Mouse (Mus musculus): ENCODE results near the gene Serping1.
"Not testable (repeated sequence)": the region's sequence is repeated elsewhere in the genome, so short reads cannot be mapped to it uniquely, and the experiment has no call there.

Gene Serping1

DNA sequence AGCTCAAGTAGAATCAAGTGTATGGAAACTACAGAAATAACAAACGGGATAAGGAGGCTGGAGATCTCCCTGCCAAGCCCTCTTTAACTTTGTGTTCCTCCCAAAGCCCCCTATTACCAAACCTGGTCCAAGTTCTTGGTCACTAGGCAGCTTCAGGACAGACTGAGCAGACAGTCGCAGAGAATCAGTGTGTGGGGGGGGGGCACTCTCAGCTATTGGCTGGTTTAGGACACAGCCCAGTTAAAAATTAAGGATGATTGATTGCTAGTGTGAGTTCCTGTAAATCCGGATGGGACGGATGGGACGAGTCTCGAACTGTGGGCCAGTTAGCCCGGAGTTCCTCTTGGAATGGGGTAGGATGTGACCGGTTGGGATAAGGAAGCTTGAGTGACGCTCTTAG lies at the start of gene Serping1:
Gene Serping1 (minus strand): TSS at position 204 of the 400 bp plus-strand sequence.
- no peak for DNase-seq (ENCODE audit: low spot score in 2 of 2)

DNA sequence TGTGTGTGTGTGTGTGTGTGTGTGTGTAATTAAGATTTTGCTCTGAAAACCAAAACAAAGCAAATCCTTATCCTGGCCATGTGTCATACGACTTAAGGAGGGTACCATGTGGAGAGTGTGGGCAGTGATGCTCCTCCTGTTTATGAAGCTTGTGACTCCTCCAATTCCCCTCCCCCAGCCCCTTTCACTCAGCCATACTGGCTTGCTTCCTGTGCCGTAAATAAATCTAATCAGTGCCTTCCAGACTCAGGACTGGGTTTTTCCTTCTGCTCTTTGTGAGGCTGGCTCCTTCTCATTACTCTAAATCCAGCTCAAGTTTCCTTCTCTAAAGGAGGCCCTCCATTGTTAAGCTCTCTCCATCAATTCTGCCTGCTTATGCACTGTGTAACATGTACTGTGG lies 48.0 kb upstream of the Serping1 start:
- no peak for DNase-seq (ENCODE audit: low spot score in 2 of 2)

DNA sequence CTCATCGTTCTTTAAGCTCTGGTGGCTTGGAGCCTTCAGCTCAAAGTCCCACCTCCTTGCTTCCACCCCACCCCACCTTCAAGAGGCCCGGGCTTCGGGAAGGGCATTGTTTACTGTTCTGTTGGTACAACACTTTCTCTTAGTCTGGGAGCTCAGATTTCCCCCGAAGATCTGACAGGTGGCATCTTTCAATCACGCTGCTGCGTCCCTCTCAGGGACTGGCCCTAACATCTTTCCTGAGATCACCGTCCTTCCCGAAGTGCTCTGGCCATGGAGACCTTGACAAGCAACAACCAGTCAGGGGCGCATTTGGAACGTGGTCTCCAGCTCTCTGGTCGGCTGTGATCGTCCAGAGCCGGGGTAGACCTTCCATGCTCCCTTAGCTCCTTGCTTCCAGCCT lies 47.3 kb upstream of the Serping1 start, which contains the start of gene Smtnl1:
Gene Smtnl1 (minus strand): TSS at position 101 of the 400 bp plus-strand sequence.
- no peak for DNase-seq (ENCODE audit: low spot score in 2 of 2)

DNA sequence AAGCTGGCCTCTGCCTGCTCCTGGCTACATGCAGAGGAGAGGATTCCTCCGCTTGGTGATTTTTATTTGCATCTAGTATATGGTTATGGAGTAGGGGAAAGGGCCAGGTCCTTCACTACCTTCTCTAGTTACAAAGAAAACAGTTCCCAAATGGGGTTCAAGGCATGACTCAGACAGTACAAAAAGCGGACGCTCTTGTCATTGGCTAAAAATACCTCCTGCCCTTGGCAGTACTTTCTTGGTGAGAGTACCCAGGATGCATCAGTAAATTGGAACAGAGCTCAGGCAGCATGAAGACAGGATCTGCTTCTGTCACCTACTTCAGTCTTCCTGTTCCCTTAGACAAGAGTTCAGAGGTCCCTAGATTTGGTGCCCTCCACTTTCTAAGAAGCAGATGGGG lies 44.6 kb upstream of the Serping1 start:
- DNase-seq (ENCODE audit: low spot score in 2 of 2) = peak in 1 of 2 experiments; percentile 59

DNA sequence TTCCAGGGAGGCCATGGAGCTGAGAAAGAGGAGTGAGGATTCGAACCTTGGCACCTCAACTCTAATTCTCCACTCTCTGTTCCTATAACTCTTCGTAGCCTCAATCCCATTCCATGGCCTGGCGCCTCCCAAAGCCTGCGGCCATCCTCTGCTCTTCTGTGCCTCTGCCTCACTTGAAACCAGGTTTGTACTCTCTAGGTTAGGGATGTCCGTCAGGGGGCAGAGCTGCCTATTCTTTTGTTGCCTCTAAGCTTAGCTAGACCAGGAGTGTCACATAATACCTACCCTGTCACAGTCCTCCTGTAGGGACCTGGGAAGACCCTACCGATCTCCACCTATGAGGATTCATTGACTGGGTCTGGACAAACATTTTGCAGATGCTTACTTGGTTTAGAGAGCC lies 37.4 kb upstream of the Serping1 start:
- DNase-seq (ENCODE audit: low spot score in 2 of 2) = no peak

DNA sequence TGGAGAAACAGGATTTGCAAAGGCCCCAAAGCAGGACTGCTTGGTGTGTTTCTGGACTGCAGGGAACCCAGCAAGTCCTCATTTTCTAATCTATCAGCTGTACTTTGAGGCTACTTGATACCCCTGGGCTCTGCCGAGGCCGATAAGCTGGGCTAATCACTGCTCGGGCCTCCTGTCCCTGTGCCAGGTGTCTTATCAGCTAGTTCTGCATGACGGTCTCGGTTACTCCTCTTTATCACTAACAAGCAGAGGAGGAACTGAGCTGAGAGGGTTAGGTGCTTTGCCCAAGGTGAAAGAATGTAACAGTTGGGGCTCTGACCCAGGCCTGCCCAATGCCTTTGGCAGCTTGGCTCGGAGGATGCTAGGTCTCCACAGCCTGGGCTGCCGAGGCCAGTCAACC lies 36.6 kb upstream of the Serping1 start:
- DNase-seq (ENCODE audit: low spot score in 2 of 2) = no peak

DNA sequence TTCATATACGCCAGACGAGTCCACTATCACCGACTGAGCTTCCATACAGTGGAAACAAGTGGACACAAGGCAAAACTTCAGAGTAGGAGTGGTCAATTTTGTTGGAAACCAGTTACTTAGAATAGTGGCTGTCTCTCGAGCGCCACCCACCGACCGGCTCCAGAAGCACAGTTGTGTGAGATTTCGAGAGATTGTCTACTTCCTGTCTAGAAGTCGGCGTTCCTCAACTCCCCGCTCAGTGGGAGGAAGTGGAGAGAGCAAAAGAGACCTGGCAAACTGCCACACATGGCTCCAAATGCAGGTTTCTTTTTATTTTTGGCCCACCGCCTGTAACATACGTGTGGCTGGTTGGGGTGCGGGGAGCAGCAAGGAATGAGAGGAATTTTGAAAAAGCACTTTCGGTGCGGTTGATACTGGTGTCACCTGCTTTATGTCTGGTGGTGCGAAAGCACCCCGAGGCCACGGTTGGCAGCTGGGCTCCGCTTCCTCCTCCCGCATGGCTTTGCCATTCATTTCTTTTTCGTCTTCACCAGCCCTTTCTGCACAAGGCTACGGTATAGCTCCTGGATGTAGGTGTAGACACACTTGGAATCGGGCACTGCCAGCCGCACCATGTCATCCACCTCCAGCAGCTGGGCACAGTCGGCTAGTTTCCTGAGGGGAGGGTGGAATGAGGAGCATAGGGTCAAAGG lies 35.8 kb upstream of the Serping1 start:
- DNase-seq (ENCODE audit: low spot score in 2 of 2) = peak; percentile 81 to 92

DNA sequence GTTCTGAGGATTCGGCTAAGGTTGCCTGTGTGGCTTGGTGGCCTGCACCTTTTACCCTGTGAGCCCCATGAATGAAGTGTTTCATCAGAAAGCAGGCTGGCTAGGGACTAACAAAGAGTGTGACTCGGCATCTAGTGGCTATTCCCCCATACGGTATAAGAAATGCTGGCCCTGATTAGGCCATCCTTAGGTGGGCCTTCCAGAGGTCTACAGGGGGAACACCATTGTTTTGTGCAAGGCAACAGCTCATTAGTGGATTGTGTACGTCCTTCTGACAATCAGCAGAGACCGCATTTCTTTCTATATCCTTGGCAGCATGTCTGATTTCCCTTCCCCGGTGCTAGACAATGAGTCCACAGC lies 35.3 kb upstream of the Serping1 start:
- no peak for DNase-seq (ENCODE audit: low spot score in 2 of 2)

DNA sequence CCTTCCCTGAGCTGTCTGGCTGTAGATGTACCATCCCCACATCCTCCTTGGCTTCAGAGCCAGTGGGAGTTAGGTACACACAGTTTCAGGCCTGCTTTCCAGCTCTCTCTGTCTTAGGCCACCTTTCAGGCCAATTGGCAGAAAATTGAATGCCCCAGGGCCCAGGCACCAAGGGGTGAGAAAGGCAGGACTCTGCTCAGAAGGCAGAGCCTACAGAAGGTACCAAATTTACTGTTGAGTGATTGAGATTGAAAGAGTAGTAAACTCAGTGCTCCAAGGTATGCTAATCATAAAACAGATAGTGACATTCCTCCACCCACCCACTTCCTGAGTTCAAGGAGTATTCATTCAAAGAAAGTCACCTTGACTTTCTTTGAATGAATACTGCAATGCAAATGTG lies 34.1 kb upstream of the Serping1 start:
- DNase-seq (ENCODE audit: low spot score in 2 of 2) = no peak

DNA sequence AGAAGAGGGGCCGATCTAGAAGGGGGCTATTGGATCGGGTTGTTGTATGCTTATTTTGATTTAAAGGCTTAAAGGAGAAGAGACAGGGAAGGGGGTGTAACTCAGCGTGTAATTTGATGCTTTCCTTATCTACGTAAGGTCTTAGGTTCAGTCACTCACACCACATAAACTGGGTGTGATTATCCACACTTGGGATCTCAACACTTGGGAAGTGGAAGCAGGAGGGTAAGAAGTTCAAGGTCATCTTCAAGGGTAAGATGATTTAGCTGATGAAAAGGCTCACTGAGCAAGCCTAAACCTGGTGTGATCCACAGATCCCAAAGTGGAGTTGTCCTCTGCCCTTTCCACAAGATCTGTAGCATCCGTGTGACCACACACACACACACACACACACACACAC lies 31.3 kb upstream of the Serping1 start:
- DNase-seq (ENCODE audit: low spot score in 2 of 2) = no peak

DNA sequence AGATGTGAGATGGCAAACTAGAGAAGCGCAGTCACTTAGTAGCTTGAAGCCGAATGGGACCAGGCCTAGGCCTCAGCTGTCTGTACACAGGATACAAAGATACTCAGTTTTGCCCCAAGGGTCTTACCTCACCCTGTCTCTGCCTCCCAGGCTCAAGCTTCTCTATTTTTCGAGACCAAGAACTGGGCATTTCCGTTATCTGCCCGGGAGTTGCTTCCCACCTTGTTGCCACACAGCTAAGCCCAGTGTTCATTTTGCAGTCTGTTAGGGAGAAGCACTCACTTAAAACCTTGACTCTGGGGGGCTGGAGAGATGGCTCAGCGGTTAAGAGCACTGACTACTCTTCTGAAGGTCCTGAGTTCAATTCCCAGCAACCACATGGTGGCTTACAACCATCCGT lies 28.7 kb upstream of the Serping1 start:
- no peak for DNase-seq (ENCODE audit: low spot score in 2 of 2)

DNA sequence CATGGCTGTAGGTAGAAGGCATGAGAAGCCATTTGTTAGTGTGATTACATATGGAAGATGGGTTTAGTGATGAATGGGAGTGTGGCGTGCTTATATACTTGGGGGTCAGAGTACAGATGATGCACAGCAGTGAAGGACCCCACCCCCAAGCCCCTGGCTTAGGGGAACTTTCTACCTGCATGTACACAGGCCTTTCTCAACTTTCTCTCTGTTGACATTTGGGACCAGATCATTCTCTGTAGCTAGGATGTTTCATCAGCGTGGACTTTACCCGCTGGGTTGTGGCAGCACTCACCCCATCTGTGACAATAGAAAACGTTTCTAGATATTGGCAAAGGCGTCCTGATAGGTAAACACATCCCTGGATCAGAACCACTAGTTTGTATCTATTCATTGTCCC lies 26.0 kb upstream of the Serping1 start:
- DNase-seq (ENCODE audit: low spot score in 2 of 2) = not testable (repeated sequence)

DNA sequence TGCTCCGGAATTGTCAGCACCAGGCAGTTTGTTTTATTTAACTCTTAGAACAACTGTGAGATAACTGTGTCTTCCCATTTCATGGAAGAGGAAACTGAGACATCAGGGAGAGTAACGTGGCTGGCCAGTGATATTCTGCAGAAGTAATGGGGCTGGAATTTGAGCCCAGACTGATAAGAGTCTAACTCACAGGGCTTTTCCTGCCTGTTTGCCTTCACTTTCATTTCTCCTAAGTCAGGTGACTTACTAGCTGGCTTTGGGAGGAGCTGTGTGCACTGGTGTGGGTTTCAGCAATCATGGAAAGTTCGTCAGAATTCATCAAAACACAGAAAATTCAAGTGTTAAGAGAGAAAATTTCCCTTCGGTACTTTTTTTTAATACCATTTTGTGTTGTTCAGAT lies 25.1 kb upstream of the Serping1 start:
- DNase-seq (ENCODE audit: low spot score in 2 of 2) = no peak

DNA sequence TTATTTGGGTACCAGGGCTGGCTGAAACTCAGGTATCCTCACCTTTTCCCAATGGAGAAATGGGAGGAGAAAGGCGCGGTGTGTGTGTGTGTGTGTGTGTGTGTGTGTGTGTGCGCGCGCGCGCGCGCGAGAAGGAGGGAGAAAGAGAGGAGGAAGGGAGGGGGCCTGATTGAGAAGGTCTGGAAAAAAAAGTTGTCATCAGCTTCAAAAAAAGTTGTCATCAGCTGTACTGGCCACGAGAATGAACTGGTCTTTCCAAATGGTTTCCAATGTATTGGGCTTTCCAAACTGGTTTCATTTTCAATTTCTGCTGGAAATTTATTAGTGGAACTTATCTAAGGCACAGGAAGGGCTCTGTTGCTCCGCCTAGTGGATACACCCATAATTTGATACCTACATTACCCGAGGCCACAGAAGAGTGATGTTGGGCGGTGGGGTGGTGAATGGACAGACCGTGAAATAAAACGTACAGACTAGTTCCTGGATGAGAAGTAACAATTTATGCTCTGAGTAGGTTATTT lies 23.9 kb upstream of the Serping1 start:
- DNase-seq (ENCODE audit: low spot score in 2 of 2) = peak; percentile 55 to 75

DNA sequence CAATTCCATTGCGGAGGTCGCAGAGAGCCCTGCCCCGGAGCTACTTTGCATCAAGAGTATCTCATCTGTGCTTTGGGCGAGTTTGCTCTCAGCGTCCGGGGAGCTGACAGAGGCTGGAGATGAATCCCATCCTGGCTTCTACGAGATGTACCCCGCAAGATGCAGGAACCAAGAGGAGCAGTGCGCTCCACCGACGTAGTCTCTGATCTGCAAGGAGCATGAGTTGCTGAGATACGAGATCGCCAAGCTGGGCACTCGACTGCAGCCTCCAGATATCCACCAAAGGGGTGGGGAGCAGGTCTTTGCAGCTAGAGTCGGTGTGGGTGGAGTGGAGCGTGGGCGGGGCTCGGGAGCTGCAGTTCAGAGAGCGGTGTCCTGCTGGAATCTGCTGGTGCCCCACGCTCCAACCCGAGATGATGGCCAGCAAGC lies 23.3 kb upstream of the Serping1 start, which contains the start of gene Ube2l6:
Gene Ube2l6 (plus strand): TSS at position 336 of the 429 bp plus-strand sequence.
- DNase-seq (ENCODE audit: low spot score in 2 of 2) = peak; percentile 67 to 73

DNA sequence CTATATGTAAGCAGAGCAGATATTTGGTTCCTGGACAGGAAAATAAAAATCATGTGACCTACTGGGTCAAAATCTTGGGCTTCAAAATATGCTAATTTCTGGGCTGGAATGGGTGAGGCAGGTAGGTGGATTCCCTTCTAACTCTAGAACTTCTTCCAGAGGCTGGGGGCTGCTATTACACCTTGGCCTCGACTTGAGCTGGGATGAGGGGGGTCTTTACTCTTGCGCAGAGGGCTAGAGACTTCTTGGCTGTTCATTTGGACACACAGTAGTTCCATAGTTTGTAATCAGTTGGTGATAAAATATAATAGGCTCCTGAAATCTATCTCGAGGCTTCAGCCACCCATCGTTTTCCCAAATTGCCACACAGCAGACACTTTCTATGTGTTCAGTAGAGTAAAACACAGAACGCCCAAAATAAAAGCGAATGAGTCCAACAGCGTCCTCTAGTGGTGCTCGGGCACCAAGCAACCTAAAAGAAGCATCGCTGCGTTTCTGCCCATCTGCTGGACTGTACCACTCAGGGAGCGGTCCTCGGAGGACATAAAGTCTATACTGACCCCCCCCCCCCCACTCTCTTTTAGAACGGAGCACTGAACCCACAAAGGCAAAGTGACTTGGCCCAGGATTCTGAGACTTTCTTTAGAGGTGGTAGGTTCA lies 22.7 kb upstream of the Serping1 start:
- DNase-seq (ENCODE audit: low spot score in 2 of 2) = peak; percentile 75 to 93

DNA sequence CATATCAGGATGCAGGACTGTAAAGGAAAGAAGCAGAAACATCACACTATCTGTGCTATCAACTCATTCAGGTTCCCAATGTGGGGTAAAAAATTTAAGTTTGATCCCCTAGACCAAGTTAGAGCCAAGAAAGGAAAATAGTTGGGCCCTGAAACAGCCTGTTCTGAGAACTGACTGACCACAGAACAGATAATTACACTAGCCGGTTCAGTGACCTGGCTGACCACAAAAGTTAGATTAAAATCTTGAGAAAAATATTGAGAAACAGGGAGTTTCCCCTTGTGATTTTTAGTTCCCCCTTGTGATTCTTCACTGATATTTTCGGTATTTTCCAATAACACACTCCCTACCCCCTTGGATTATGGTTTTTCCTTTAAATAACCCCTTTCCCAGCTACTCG lies 18.6 kb upstream of the Serping1 start:
- no peak for DNase-seq (ENCODE audit: low spot score in 2 of 2)

DNA sequence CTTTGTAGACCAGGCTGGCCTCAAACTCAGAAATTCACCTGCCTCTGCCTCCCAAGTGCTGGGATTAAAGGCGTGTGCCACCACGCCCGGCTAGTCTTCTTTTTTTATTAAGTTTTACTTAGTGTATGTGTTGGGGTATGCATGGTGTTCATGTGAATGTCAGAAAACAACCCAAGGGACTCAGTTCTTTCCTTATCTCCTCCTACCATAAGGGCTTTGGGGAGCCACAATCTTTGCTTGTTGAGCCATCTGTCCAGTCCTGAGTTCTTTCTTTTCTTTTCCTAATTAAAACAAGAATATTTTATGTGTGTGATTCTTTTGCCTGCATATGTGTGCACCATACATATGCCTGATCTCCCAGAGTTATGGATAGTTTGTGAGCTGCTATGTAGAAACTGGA lies 17.9 kb upstream of the Serping1 start:
- DNase-seq (ENCODE audit: low spot score in 2 of 2) = no peak

DNA sequence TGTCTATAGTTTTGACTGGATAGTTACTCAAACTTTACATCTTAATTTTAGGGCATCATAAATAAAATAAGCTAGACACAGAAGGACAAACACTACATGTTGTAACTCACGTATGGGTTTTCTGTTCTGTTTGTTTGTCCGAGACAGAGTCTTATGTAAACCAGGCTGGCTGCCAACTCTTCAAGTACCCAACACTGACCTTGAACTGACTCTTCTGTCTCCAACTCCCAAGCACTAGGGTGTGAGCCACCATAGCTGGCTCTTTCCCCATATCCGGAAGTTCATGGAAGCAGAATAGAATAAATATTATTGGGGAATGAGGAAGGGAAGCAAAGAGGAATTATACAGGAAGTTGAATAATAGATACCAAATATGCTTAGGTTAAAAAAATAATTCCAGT lies 17.3 kb upstream of the Serping1 start:
- no peak for DNase-seq (ENCODE audit: low spot score in 2 of 2)

DNA sequence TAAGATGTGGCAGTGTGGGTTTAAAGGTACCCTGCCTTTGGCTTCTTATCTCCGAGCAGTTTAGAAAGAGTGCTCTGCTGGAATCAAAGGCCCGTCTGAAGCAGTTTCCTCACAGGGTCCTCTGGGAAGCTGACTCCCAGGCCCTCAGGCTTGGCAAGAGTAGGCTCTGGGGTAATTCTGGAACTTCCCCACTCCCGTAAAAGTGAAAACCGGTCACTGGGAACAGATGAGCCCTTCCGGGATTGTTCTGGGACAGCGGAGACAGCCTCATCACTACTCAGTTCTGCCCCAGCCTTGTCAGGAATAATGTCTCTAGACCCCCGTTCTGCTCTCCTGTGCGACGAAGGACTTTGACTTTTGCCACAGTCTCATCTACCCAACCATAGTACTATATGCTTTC lies 15.2 kb upstream of the Serping1 start:
- DNase-seq (ENCODE audit: low spot score in 2 of 2) = no peak

DNA sequence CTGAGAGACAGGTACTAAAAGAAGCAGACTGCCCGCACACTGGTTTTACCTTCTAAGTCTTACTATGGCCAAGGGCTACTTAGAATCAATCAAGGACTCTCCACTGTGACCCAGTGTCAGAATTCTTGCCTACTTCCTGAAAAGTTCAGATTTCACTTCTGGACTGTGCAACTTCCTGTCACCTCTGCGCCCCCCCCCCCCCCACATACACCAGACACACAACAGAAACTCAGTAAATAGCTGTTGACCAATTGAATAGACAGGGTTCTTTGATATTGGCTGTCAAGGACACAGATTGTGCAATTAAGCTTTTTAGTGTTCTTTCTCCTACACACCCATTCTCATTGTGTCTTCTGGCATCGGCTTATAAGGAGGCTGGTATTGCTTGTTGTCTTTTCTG lies 13.1 kb upstream of the Serping1 start:
- no peak for DNase-seq (ENCODE audit: low spot score in 2 of 2)

DNA sequence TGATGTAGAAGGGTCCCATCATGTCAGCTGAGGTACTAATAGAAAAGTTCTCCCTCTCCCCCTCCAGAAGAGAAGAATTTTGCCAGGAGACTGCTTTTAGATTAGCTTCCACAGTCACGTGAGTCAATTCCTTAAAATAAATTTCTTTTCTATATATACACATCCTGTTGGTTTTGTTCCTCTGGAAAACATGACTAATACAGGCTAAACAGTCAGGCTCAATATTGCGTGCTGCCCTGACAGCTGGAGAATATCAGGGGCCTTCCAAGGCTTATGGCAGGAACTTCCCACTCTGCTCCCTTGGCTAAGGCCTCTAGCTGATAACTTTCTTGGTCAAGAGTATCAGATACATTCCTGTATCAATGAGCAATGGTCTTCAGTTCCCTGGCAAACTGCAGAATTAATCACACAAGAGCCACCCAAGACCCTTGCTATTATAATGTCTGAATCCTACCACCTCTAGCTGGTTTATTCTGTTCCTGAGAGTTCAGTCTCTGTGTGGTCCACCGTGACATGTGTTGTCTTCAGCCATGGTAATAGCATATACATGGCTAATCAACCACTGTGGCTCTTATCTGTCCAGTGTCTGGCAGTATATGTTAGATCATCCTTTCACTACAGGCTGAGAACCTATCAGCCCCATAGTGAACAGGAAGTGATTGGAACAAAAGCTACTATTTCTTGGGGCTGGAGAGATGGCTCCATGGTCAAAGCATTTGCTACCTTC lies 8.8 kb upstream of the Serping1 start:
- DNase-seq (ENCODE audit: low spot score in 2 of 2) = no peak

DNA sequence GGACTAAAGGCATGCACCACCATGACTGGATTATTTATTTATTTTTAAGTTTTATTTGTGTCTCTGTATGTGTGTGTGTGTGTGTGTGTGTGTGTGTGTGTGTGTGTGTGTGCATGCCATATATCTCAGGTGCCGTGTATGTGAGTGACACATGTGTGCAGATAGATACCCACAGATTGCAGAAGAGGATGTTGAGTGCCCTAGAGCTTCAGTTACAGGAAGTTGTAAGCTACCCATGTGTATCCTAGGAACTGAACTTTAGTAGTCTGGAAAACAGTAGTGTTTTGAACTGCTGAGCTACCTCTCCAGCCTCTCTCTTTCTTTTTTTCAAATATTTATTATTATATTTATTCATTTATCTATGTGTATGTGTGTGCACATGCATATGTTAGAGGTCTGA lies 8.1 kb upstream of the Serping1 start:
- no peak for DNase-seq (ENCODE audit: low spot score in 2 of 2)

All from frontal cortex, postnatal 36 days (tissue).